Mouse (Mus musculus) hindbrain, postnatal 0 days (tissue): ENCODE results near the gene A930004D18Rik. TPM values are rescaled to one million over a fixed set of nuclear protein-coding genes. Genes with fewer than 3 reads are reported as not detected.

Experiments used
- ATAC-seq: fragments of 200-750 bp; cut with Nextera tagmentation; 2 replicates; pipeline ENCODE4 v1.8.0; 2017; ENCODE audit warnings: mild to moderate bottlenecking, moderate TSS enrichment, moderate library complexity
- DNase-seq: peaks from one replicate; pipeline ENCODE4 v3.0.0-alpha.2; 2015; ENCODE audit warnings: low spot score
- H3K27ac ChIP-seq: fragments of 300-500 bp; sonication (generic); 2 replicates; pipeline ENCODE4 v1.5.1; 2014; ENCODE audit warnings: mild to moderate bottlenecking
- H3K27me3 ChIP-seq: fragments of 300-500 bp; sonication (generic); 2 replicates; pipeline ENCODE4 v1.6.1; 2014; ENCODE audit warnings: low read length, mixed read lengths; ENCODE audit not compliant: insufficient read depth
- H3K36me3 ChIP-seq: fragments of 300-500 bp; sonication (generic); 2 replicates; pipeline ENCODE4 v1.6.1; 2014; ENCODE audit warnings: low read length, mixed read lengths; ENCODE audit not compliant: insufficient read depth
- H3K4me1 ChIP-seq: fragments of 300-500 bp; sonication (generic); 2 replicates; pipeline ENCODE4 v1.6.1; 2014; ENCODE audit warnings: antibody characterized with exemption, low read length, mixed read lengths; ENCODE audit not compliant: insufficient read depth
- H3K4me2 ChIP-seq: fragments of 300-500 bp; sonication (generic); 2 replicates; pipeline ENCODE4 v1.6.1; 2014; ENCODE audit warnings: low read depth, mild to moderate bottlenecking, low read length, moderate library complexity, mixed read lengths
- H3K4me3 ChIP-seq: fragments of 300-500 bp; sonication (generic); 2 replicates; pipeline ENCODE4 v1.5.1; 2014; ENCODE audit warnings: low read length
- H3K9ac ChIP-seq: fragments of 300-500 bp; sonication (generic); replicated peaks from 2 replicates; pipeline ENCODE4 v1.6.1; 2014; ENCODE audit warnings: mild to moderate bottlenecking, low read length, moderate library complexity, mixed read lengths
- H3K9me3 ChIP-seq: fragments of 300-500 bp; sonication (generic); 2 replicates; pipeline ENCODE4 v1.6.1; 2016; ENCODE audit warnings: low read length, mixed read lengths
- CTCF ChIP-seq: IDR thresholded peaks from 2 replicates; pipeline ENCODE4 v1.5.1; 2016; ENCODE audit warnings: antibody characterized with exemption, control low read depth, low read depth
- WGBS: fragments of 180-500 bp; shearing (Covaris S2); extraction: QIAGEN DNeasy Blood & Tissue Kit; methylation state at CpG from one replicate; pipeline ENCODE4 v1.1.7; 2014; 5-methylcytosine and 5-hydroxymethylcytosine counted together
- polyA plus RNA-seq: library from polyadenylated mRNA; unstranded; fragments of >200 nt; fragmentation: Nextera tagmentation; extraction: Ambion mirVana; gene quantifications from 2 replicates; pipeline ENCODE4 v1.2.1, GENCODE M21; 2015
- total RNA-seq: library from RNA; depleted of rRNA; stranded (reverse); fragments of >200 nt; gene quantifications from 2 replicates; pipeline ENCODE4 v1.2.3, GENCODE M21; 2014

The A930004D18Rik gene
- total and polyA plus RNA-seq, 2 experiments from 2014 or later = 3.7 to 9.9 TPM

GRCm38 (mm10) chr2:18025116-18025515, 12.4 kb downstream of the A930004D18Rik start:
- Histone ChIP-seq H3K4me1 (peaks cover 19% of the 10 kb centered on the region), H3K9ac (no peak overlapping the region), H3K36me3 (no peaks in the 10 kb centered on the region), H3K4me3 (no peak overlapping the region), H3K4me2 (peak overlapping the region; percentile 99), H3K9me3 (no peaks in the 10 kb centered on the region), H3K27me3 (no peaks in the 10 kb centered on the region), H3K27ac (no peak overlapping the region)
- ATAC-seq = no peak
- TF ChIP-seq CTCF = no peak
- 55% methylated on average over 5 of the region's 5 CpGs for WGBS
- DNase-seq = no peak

- no peak overlapping the region for H3K4me2 ChIP-seq
- no peaks in the 10 kb centered on the region for H3K36me3 ChIP-seq
- 52% methylated on average over 1 of the region's 1 CpGs for WGBS
- H3K9me3 ChIP-seq = no peaks in the 10 kb centered on the region
- ATAC-seq (no peak), DNase-seq (no peak)
- no peak for TF ChIP-seq CTCF
- H3K27ac ChIP-seq = no peak overlapping the region
- peaks cover 19% of the 10 kb centered on the region for H3K4me1 ChIP-seq
- H3K9ac ChIP-seq = no peak overlapping the region
- H3K4me3 ChIP-seq = no peak overlapping the region
- no peaks in the 10 kb centered on the region for H3K27me3 ChIP-seq
These were observed 14.7 kb downstream of the A930004D18Rik start for GRCm38 (mm10) chr2:18022886-18023285.

- no peak for TF ChIP-seq CTCF
- H3K27ac ChIP-seq = no peak overlapping the region
These were observed 18.4 kb downstream of the A930004D18Rik start for GRCm38 (mm10) chr2:18019122-18019521.

GRCm38 (mm10) chr2:18017321-18017720, 20.2 kb downstream of the A930004D18Rik start:
- Histone ChIP-seq H3K4me2 (no peak overlapping the region), H3K9ac (no peak overlapping the region), H3K27ac (no peak overlapping the region), H3K4me1 (no peaks in the 10 kb centered on the region), H3K9me3 (no peaks in the 10 kb centered on the region), H3K36me3 (no peaks in the 10 kb centered on the region), H3K4me3 (no peak overlapping the region), H3K27me3 (no peaks in the 10 kb centered on the region)
- ATAC-seq (no peak), DNase-seq (no peak)
- no peak for TF ChIP-seq CTCF
- WGBS = 97% methylated on average over 6 of the region's 6 CpGs

More at GRCm38 (mm10) chr2:18019122-18019521, 18.4 kb downstream of the A930004D18Rik start:
- ATAC-seq = no peak
- Histone ChIP-seq H3K4me3 (no peak overlapping the region), H3K9me3 (no peaks in the 10 kb centered on the region), H3K4me1 (no peaks in the 10 kb centered on the region), H3K36me3 (no peaks in the 10 kb centered on the region), H3K4me2 (no peak overlapping the region), H3K9ac (no peak overlapping the region), H3K27me3 (no peaks in the 10 kb centered on the region)
- no peak for DNase-seq
- WGBS = 88% methylated on average over 1 of the region's 1 CpGs

- 96% methylated on average over 1 of the region's 1 CpGs for WGBS
- no peak for TF ChIP-seq CTCF
- no peak overlapping the region for H3K27ac ChIP-seq
These were observed 20.9 kb downstream of the A930004D18Rik start for GRCm38 (mm10) chr2:18016639-18017038.

GRCm38 (mm10) chr2:18015581-18015980, 22.0 kb downstream of the A930004D18Rik start:
- Histone ChIP-seq H3K27ac (no peak overlapping the region), H3K4me1 (no peaks in the 10 kb centered on the region), H3K9me3 (no peaks in the 10 kb centered on the region), H3K4me3 (no peak overlapping the region), H3K9ac (no peak overlapping the region), H3K36me3 (no peaks in the 10 kb centered on the region), H3K27me3 (no peaks in the 10 kb centered on the region), H3K4me2 (no peak overlapping the region)
- 49% methylated on average over 3 of the region's 3 CpGs for WGBS
- no peak for DNase-seq
- no peak for TF ChIP-seq CTCF
- no peak for ATAC-seq

More at GRCm38 (mm10) chr2:18016639-18017038, 20.9 kb downstream of the A930004D18Rik start:
- H3K4me2 ChIP-seq = no peak overlapping the region
- no peaks in the 10 kb centered on the region for H3K36me3 ChIP-seq
- ATAC-seq (no peak), DNase-seq (no peak)
- no peak overlapping the region for H3K9ac ChIP-seq
- H3K27me3 ChIP-seq = no peaks in the 10 kb centered on the region
- H3K9me3 ChIP-seq = no peaks in the 10 kb centered on the region
- no peak overlapping the region for H3K4me3 ChIP-seq
- no peaks in the 10 kb centered on the region for H3K4me1 ChIP-seq

- Histone ChIP-seq H3K9me3 (no peaks in the 10 kb centered on the region), H3K9ac (no peak overlapping the region), H3K27me3 (no peaks in the 10 kb centered on the region), H3K36me3 (no peaks in the 10 kb centered on the region), H3K27ac (no peak overlapping the region), H3K4me3 (no peak overlapping the region), H3K4me1 (no peaks in the 10 kb centered on the region), H3K4me2 (no peak overlapping the region)
- DNase-seq (no peak), ATAC-seq (no peak)
- WGBS = 93% methylated on average over 3 of the region's 3 CpGs
- no peak for TF ChIP-seq CTCF
These were observed 24.7 kb downstream of the A930004D18Rik start for GRCm38 (mm10) chr2:18012866-18013265.
